Mouse (Mus musculus) erythroblast, embryonic 14.5 days (primary cell): ENCODE measurements around the gene Susd1.

Source experiments
- GATA1 ChIP-seq: IDR thresholded peaks from 2 replicates; pipeline ENCODE4 v1.6.1; 2012; ENCODE audit warnings: low read length, inconsistent platforms, mixed read lengths
- TAL1 ChIP-seq: IDR thresholded peaks from 3 replicates; pipeline ENCODE4 v1.6.1; 2012; ENCODE audit warnings: low read length, inconsistent platforms, mixed read lengths

- TF ChIP-seq GATA1 (no peak), TAL1 (no peak)
Observed at GRCm38 (mm10) chr4:59335101-59335500, 103.3 kb downstream of the Susd1 start.
